Mouse (Mus musculus): Measurements from ENCODE around the gene Rbm19. TPM values are rescaled to one million over a fixed set of nuclear protein-coding genes. Genes with fewer than 3 reads are reported as not detected.

Gene Rbm19
- total and polyA plus RNA-seq, 3 experiments, result 66.3 to 74.3 TPM; not detected in 1

DNA sequence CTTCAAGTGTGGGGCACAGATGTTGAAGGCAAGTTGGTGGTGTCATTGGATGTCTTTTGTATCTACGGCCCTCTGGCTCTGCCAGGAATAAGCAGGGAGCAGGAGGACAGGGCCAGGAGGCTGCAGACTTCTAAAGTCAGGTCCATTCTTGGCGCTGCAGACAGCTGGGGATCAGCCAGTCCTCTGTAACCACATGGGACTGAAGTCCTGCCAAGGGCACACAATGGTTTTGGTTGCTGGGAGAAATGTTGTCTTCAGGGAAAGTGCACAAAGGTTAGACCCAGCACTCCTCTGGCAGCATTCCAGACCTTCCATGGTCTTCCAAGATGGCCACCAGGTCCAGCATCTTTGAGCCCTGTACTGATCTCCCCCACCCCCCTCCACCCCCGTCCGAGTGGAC lies 65.1 kb downstream of the Rbm19 start:
- DNase-seq (ENCODE audit: low read depth, low spot score), result no peak
- Histone ChIP-seq H3K27ac (ENCODE audit: control insufficient read depth, low read depth, low read length) (no peak overlapping the region), H3K36me3 (ENCODE audit: control insufficient read depth in 1 of 2, insufficient read depth in 2 of 2, low read length in 2 of 2) (no peaks in the 10 kb centered on the region; a peak in 1 of 4 replicates), H3K27me3 (ENCODE audit: control insufficient read depth in 1 of 2, insufficient read depth in 2 of 2, low read length in 2 of 2) (no peaks in the 10 kb centered on the region), H3K4me3 (ENCODE audit: control insufficient read depth in 1 of 2, insufficient read depth in 1 of 2, low read depth in 2 of 2, low read length in 2 of 2) (no peak overlapping the region), H3K9me3 (replicated peaks; ENCODE audit: insufficient read depth, low read length) (no peaks in the 10 kb centered on the region), H3K79me2 (ENCODE audit: control insufficient read depth, insufficient read depth, low read length, poor library complexity) (no peaks in the 10 kb centered on the region), H3K4me1 (ENCODE audit: control insufficient read depth in 1 of 2, insufficient read depth in 2 of 2, low read length in 2 of 2) (no peaks in the 10 kb centered on the region), H3K9ac (ENCODE audit: control insufficient read depth, low read depth, low read length, poor library complexity, severe bottlenecking) (no peak overlapping the region)
- no peak for TF ChIP-seq UBTF (IDR thresholded peaks at IDR 0.05; ENCODE audit: borderline replicate concordance, insufficient read depth, low read depth, low read length)
- no peak for TF ChIP-seq RAD21 (IDR thresholded peaks at IDR 0.05; ENCODE audit: low read depth, low read length)
- no peak for TF ChIP-seq MAX (IDR thresholded peaks at IDR 0.05; ENCODE audit: low read length)
- no peak for TF ChIP-seq MXI1 (IDR thresholded peaks at IDR 0.05; ENCODE audit: low read depth, low read length)
- no peak for TF ChIP-seq SMC3 (IDR thresholded peaks at IDR 0.05; ENCODE audit: low read depth, low read length)

DNA sequence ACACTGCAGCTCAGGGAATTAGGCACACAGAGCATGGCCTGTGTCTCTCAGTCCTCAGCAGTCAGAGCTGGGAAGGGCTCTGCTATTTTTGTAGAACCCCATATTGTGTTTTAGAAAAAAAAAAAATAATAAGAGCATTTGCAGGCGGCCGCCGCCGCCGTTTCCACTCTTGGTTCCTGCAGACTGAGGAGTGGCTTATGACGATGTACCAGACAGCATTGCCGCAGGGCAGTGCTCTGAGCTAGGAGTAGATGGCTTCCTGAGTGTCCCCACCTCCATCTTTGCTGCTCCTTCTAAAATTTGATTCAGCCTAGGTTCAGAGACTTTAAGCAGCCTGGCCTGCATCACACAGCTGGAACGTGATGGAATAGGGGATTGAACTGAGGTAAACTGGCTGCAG lies 67.1 kb downstream of the Rbm19 start:
- Histone ChIP-seq H3K79me2 (ENCODE audit: control insufficient read depth, insufficient read depth, low read length, poor library complexity) (no peaks in the 10 kb centered on the region), H3K9ac (ENCODE audit: control insufficient read depth, low read depth, low read length, poor library complexity, severe bottlenecking) (no peak overlapping the region), H3K27ac (ENCODE audit: control insufficient read depth, low read depth, low read length) (no peak overlapping the region), H3K4me1 (ENCODE audit: control insufficient read depth in 1 of 2, insufficient read depth in 2 of 2, low read length in 2 of 2) (no peaks in the 10 kb centered on the region), H3K36me3 (ENCODE audit: control insufficient read depth in 1 of 2, insufficient read depth in 2 of 2, low read length in 2 of 2) (no peaks in the 10 kb centered on the region; a peak in 1 of 4 replicates), H3K9me3 (replicated peaks; ENCODE audit: insufficient read depth, low read length) (no peaks in the 10 kb centered on the region), H3K27me3 (ENCODE audit: control insufficient read depth in 1 of 2, insufficient read depth in 2 of 2, low read length in 2 of 2) (no peaks in the 10 kb centered on the region), H3K4me3 (ENCODE audit: control insufficient read depth in 1 of 2, insufficient read depth in 1 of 2, low read depth in 2 of 2, low read length in 2 of 2) (no peak overlapping the region)
- no peak for DNase-seq (ENCODE audit: low read depth, low spot score)
- TF ChIP-seq SIN3A (IDR thresholded peaks at IDR 0.05; ENCODE audit: low read length) (no peak), MAFK (IDR thresholded peaks at IDR 0.05; ENCODE audit: borderline replicate concordance, low read depth, low read length) (no peak), POLR2A (IDR thresholded peaks at IDR 0.05; ENCODE audit: control insufficient read depth in 1 of 2, insufficient read depth in 1 of 2, low read depth in 1 of 2, low read length in 2 of 2, poor library complexity in 1 of 2) (no peak)

DNA sequence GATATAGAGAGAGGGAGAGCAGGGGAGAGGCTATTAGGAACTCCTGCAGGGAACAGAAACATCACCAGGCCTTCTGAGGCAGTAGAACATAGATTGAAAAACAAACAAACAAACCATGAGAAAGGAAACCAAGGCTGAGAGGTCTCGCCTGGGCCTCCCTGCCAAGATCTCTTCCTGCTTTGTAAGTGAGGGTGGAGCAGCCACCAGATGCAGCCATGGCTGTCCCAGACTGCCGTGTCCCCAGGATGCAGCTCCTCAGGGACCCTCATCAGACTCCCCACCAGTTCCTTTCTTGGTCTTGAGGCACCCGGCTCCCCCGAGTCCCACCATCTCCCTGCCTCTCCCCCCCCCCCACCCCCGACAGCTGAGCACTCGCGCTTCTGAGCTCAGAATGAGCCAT lies 67.5 kb downstream of the Rbm19 start:
- no peaks in the 10 kb centered on the region for H3K4me1 ChIP-seq (ENCODE audit: control insufficient read depth in 1 of 2, insufficient read depth in 2 of 2, low read length in 2 of 2)
- no peaks in the 10 kb centered on the region for H3K79me2 ChIP-seq (ENCODE audit: control insufficient read depth, insufficient read depth, low read length, poor library complexity)
- TF ChIP-seq MAFK (IDR thresholded peaks at IDR 0.05; ENCODE audit: borderline replicate concordance, low read depth, low read length) (no peak), CHD1 (IDR thresholded peaks at IDR 0.05; ENCODE audit: low read depth, low read length) (no peak), E2F4 (IDR thresholded peaks at IDR 0.05; ENCODE audit: borderline replicate concordance, low read depth, low read length) (no peak), ZMIZ1 (IDR thresholded peaks at IDR 0.05; ENCODE audit: low read depth, low read length) (no peak), NELFE (IDR thresholded peaks at IDR 0.05; ENCODE audit: low read depth, low read length) (no peak), MAZ (IDR thresholded peaks at IDR 0.05; ENCODE audit: low read depth, low read length) (no peak), CHD2 (IDR thresholded peaks at IDR 0.05; ENCODE audit: low read length) (no peak), TAL1 (IDR thresholded peaks at IDR 0.05; ENCODE audit: low read length) (no peak), POLR2AphosphoS2 (IDR thresholded peaks at IDR 0.05; ENCODE audit: low read length) (no peak), ETS1 (IDR thresholded peaks at IDR 0.05; ENCODE audit: low read depth, low read length) (no peak), NRF1 (IDR thresholded peaks at IDR 0.05; ENCODE audit: insufficient read depth, low read depth, low read length, poor library complexity, severe bottlenecking) (no peak), USF2 (IDR thresholded peaks at IDR 0.05; ENCODE audit: borderline replicate concordance in 1 of 2, insufficient read depth in 1 of 2, low read depth in 1 of 2, low read length in 2 of 2) (no peak), MYC (IDR thresholded peaks at IDR 0.05; ENCODE audit: low read depth, low read length) (no peak), MXI1 (IDR thresholded peaks at IDR 0.05; ENCODE audit: low read depth, low read length) (no peak), KAT2A (conservative IDR thresholded peaks at IDR 0.05; ENCODE audit: low read depth, low read length) (no peak), RCOR1 (IDR thresholded peaks at IDR 0.05; ENCODE audit: low read depth, low read length) (no peak), JUND (IDR thresholded peaks at IDR 0.05; ENCODE audit: low read depth, low read length) (no peak)
- H3K27ac ChIP-seq (ENCODE audit: control insufficient read depth, low read depth, low read length), result no peak overlapping the region
- H3K4me3 ChIP-seq (ENCODE audit: control insufficient read depth in 1 of 2, insufficient read depth in 1 of 2, low read depth in 2 of 2, low read length in 2 of 2), result no peak overlapping the region
- DNase-seq (ENCODE audit: low read depth, low spot score), result no peak
- H3K27me3 ChIP-seq (ENCODE audit: control insufficient read depth in 1 of 2, insufficient read depth in 2 of 2, low read length in 2 of 2), result no peaks in the 10 kb centered on the region
- no peak overlapping the region for H3K9ac ChIP-seq (ENCODE audit: control insufficient read depth, low read depth, low read length, poor library complexity, severe bottlenecking)
- no peaks in the 10 kb centered on the region for H3K9me3 ChIP-seq (replicated peaks; ENCODE audit: insufficient read depth, low read length)
- no peaks in the 10 kb centered on the region; a peak in 1 of 4 replicates for H3K36me3 ChIP-seq (ENCODE audit: control insufficient read depth in 1 of 2, insufficient read depth in 2 of 2, low read length in 2 of 2)
